Mouse (Mus musculus) urinary bladder, postnatal 10 days (tissue): ENCODE measurements around the gene Vdr.

Source experiments
- DNase-seq: peaks from one replicate; pipeline ENCODE4 v3.0.0; 2022; ENCODE audit warnings: low spot score

The Vdr gene

GRCm38 (mm10) chr15:97920306-97920705 is 9.9 kb upstream of the Vdr start:
- no peak for DNase-seq

GRCm38 (mm10) chr15:97919217-97919616 is 8.8 kb upstream of the Vdr start:
- DNase-seq: no peak

- DNase-seq: no peak
These were observed 7.6 kb upstream of the Vdr start for GRCm38 (mm10) chr15:97917994-97918393.

- no peak for DNase-seq
These were observed 3.9 kb upstream of the Vdr start for GRCm38 (mm10) chr15:97914331-97914747.

- DNase-seq: no peak
These were observed 2.4 kb downstream of the Vdr start for GRCm38 (mm10) chr15:97907801-97908751.

GRCm38 (mm10) chr15:97907202-97907601 is 3.2 kb downstream of the Vdr start:
- no peak for DNase-seq

- DNase-seq: no peak
These were observed 5.1 kb downstream of the Vdr start for GRCm38 (mm10) chr15:97905281-97905680.

GRCm38 (mm10) chr15:97904339-97904991 is 6.0 kb downstream of the Vdr start:
- DNase-seq: no peak

GRCm38 (mm10) chr15:97903261-97904009 is 7.0 kb downstream of the Vdr start:
- DNase-seq: no peak

- no peak for DNase-seq
These were observed 9.4 kb downstream of the Vdr start for GRCm38 (mm10) chr15:97900991-97901390.

- DNase-seq: no peak
These were observed 10.0 kb downstream of the Vdr start for GRCm38 (mm10) chr15:97900336-97900912.

- DNase-seq: no peak
These were observed 10.7 kb downstream of the Vdr start for GRCm38 (mm10) chr15:97899714-97900113.

- no peak for DNase-seq
These were observed 11.6 kb downstream of the Vdr start for GRCm38 (mm10) chr15:97898791-97899190.

- no peak for DNase-seq
These were observed 13.4 kb downstream of the Vdr start for GRCm38 (mm10) chr15:97896861-97897654.

GRCm38 (mm10) chr15:97896347-97896746 is 14.1 kb downstream of the Vdr start:
- DNase-seq: no peak

- no peak for DNase-seq
These were observed 14.6 kb downstream of the Vdr start for GRCm38 (mm10) chr15:97895847-97896246.

GRCm38 (mm10) chr15:97892506-97892905 is 17.9 kb downstream of the Vdr start:
- no peak for DNase-seq

GRCm38 (mm10) chr15:97890450-97890849 is 20.0 kb downstream of the Vdr start:
- DNase-seq: no peak

GRCm38 (mm10) chr15:97890017-97890416 is 20.4 kb downstream of the Vdr start:
- DNase-seq: no peak

- no peak for DNase-seq
These were observed 22.9 kb downstream of the Vdr start for GRCm38 (mm10) chr15:97887541-97888016.

GRCm38 (mm10) chr15:97881423-97881822 is 29.0 kb downstream of the Vdr start:
- no peak for DNase-seq
